Mouse (Mus musculus) megakaryocyte, adult 5-6 weeks (primary cell): ENCODE data around the gene Clspn. TPM values are rescaled to one million over a fixed set of nuclear protein-coding genes. Genes with fewer than 3 reads are reported as not detected.
"Not testable (repeated sequence)": the region's sequence is repeated elsewhere in the genome, so short reads cannot be mapped to it uniquely, and the experiment has no call there.

Source experiments
- ATAC-seq: 2 replicates; pipeline ENCODE4 v1.8.0; 2016; ENCODE audit warnings: mild to moderate bottlenecking, inconsistent platforms; ENCODE audit not compliant: poor library complexity, severe bottlenecking
- total RNA-seq, 2 experiments: library from RNA; stranded (forward) in 1 of 2; stranded (reverse) in 1 of 2; fragments of 153-499, 151-499 nt in 1 of 2; fragments of 221-1000, 200-1000 nt in 1 of 2; gene quantifications; 2 replicates each; pipeline versions ENCODE4 v1.2.3 to v1.2.4; 2015 to 2017

Gene Clspn
- total RNA-seq (2015) (29.7 and 33.8 TPM in 2 replicates), total RNA-seq (2017) (82.6 and 84.1 TPM in 2 replicates)

DNA sequence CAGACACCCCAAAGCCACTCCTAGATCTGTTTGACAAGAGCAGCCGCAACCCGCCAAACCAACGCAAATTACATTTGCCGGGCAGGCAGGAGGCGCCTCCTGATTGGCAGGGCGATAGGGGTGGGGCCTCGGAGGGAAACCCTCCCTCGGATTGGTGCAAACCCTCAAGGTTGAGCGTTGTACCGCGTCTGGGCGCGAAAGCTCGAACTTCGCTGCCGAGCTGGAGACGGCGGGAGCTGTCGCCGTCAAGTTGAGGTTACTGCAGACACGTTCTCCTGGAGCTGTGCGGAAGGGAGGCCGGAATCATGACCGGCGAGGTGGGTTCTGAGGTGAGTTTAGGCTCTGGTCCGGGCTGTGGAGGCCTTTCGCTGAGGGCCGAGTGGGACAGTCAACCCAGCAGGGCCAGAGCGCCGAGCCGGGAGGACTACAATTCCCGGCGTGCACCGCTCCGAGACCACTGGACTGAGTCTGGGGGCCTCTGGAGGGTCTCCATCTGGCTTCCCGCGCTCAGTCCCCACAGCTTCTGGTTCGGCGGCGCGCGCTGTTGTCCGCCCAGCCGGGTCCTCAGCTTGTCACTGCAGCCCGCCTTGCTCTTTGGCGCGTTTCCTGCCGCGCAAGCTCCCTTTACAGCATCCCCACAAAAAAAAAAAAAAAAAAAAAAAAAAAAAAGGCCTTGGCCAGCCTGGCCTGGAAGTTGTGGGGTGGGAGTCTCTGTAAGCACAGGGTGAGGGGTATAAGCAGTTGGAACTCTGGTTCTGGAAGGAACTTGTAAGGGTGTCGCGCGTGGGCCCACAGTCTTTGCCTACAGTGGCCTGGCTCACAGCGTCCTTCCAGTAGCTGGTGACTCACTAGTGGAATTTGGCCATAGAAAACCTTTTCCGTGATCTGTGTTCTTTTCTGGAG lies at the start of gene Clspn:
Gene Clspn, plus strand, starts transcription at position 127 of the 903 bp plus-strand sequence.
- peak; percentile 96 for ATAC-seq

DNA sequence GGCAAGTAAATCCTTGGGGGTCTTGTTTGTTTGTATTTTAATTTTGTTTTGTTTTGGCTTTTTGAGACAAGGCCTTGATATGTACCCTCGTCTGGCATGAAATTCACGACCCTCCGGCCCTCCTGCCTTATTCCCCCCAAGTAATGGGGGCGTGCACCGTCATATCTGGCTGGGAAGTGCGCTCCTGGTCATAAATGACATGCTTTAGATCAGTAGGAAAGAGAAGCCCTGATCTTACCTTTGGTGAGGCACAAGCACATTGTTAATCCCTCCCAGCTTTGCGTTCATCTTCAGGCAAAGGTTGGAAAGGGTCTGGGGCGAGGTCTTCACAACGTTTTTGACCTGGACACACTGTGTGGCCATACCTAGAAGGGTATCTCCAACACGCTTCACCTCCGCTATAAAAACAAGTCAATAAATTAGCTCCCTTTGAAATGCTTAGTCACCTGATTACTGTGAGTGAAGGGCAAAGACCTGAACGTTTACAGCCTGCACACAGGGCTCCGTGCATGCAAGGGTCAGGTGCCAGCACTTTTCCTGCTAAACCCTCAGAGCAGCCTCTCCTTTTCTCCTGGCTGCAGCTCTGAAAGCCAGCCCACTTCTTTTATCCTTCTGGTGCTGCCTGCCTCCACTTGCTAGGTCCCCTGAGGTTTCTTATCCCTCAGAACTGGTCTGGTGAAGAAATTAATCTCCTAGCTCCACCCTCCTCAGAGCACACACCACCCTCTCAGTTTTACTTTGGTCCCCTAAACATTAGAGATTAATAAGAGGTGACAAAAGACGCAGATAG lies 48.4 kb upstream of the Clspn start:
- ATAC-seq: no peak

DNA sequence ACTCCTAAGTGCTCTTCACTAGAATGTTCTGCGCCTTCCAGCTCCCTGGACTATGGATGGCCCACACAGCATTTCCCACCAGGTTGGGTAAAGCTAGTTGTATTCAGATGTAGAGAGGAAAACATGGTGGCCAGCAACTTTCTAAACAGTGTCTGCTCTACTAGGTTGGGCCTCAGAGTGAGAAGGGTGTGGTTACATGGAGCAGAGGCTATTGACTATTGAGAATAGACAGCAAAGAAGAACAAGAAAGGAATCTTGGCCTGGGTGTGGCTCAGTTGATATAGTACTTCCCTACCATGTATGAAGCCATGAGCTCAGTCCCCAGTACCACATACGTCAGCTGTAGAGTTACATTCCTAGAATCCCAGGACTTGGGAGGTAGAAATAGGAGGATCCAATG lies 47.7 kb upstream of the Clspn start:
- no peak for ATAC-seq

GRCm38 (mm10) chr4:126511013-126511412 lies 45.7 kb upstream of the Clspn start:
- ATAC-seq: no peak

GRCm38 (mm10) chr4:126512308-126513066 lies 44.2 kb upstream of the Clspn start:
- ATAC-seq: no peak

- ATAC-seq: no peak
Observed at GRCm38 (mm10) chr4:126526164-126526563, 30.6 kb upstream of the Clspn start.

DNA sequence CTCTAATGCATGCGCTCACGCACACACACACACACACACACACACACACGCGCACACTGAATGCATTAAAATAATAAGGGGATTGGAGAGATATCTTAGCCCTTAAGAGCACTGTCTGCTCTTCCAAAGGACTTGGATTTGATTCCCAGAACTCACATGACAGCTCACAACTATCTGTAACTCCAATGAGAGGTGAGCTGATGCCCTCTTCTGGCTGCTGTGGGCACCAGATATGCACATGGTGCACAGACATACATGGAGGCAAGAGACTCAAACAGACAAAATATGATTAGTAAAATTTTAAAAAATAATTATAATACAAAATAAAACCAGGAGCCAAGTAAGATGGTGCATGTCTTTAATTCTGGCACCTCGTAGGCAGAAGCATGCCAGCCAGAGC lies 29.9 kb upstream of the Clspn start:
- no peak for ATAC-seq

DNA sequence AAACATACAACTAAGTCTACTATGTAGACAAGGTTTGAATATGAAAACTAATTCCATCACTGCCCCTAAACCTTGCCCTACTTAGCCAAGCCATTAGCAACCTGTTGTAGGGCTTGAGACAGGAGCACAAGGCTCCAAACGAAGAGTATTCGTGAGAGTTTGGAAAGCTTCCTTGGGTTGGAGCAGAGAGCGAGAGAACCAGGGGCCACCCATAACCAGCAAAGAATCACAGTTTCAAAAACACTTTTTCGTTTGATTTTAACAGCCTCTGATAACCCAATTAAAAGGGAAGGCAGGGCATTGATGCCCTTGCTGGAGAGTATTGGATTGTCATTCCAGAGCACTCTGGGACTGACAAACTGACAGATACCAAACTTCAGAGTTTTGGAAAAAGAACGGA lies 24.4 kb upstream of the Clspn start:
- no peak for ATAC-seq

DNA sequence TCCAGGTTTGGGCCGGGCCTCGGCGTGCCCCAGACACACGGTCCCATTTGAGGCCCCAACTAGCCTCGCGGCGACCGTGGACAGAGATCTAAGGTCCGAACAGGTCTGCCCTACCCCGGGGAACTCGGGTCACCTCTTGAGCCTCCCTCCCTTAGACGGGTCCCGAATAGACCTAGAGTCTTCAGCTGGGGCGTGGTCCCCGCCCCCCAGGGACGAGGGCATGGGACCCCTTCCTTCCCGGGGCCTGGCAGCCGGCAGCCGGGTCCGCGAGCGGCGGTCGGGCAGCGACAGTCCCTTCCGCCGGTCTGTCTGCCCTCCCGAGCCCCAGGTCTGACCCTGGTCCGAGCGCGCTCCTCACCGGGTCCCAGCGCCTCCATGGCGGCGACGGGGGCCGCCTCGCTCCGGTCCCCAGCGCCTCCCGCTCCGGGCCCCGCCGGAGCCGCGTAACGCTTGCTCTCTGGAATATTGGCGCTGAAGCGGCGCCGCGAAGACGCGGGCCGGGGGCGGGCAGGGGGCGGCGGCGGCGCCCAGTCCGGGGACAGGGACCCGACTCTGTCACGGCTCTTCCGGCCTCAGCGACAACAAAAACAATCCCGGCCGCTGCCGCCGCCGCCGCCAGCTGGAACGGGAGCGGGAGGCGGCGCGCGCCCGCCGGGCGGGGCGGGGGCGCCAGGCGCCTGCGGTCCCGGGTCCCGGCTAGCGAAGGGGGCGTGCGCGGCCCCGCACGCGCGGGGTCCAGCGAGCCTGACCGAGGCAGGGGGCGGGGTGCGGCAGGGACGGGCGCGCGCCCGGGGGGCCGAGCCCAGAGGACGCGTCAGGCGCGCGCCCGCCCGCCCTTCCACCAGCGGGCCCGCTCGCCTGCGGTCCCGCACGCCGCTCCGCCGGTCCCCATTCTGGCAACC lies 23.7 kb upstream of the Clspn start, which contains the start of gene Ago4:
Gene Ago4, minus strand, starts transcription at position 646 of the 902 bp plus-strand sequence.
- peak; percentile 67 for ATAC-seq

- no peak for ATAC-seq
Observed at GRCm38 (mm10) chr4:126533729-126534070, 23.0 kb upstream of the Clspn start.

DNA sequence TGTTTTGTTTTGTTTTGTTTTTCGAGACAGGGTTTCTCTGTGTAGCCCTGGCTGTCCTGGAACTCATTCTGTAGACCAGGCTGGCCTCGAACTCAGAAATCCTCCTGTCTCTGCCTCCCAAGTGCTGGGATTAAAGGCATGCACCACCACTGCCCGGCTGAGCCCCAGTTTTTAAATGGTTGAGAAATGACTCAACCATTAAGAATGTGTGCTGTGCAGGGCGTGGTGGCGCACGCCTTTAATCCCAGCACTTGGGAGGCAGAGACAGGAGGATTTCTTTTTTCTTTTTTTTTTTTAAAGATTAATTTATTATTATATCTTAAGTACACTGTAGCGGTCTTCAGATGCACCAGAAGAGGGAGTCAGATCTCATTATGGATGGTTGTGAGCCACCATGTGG lies 21.1 kb upstream of the Clspn start:
- ATAC-seq: not testable (repeated sequence)

GRCm38 (mm10) chr4:126536865-126537264 lies 19.9 kb upstream of the Clspn start:
- ATAC-seq: peak; percentile 84

GRCm38 (mm10) chr4:126540487-126541071 lies 16.2 kb upstream of the Clspn start:
- peak; percentile 54 for ATAC-seq

DNA sequence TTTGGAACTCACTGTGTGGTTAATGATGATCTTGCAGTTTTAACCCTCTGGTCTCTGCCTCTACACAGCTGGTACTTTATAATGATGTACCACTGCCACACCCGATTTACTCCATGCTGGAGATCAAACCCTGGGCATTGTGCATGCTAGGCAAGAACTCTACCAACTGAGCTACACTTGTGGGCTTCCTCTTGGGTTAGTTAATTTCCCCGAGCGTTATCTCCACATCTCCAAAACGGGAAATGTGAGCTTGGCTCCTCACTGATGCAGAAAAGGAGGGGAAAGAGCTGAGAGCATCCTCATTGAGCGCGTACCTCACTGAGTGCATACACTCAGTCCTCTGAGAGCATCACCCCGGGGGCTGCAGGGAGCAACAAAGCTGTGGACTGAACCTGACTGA lies 13.9 kb upstream of the Clspn start:
- peak; percentile 55 for ATAC-seq

DNA sequence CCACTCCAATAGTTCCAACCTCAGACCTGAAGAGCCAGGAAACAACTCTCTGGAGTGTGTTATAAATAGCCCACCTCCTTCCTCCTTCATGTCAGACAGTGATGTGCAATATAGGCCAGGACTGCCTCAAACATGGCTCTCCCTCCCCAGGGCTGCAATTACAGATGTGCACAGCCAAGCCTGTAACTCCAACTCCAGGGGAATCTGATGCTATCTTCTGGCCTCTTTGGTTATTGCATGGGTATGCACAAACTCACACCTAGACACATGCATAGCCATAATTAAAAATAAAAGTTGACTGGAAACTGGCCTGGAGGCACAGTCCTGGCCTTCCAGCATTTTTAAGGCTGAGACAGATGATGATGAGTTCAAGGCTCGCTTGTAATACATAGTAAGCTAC lies 11.7 kb upstream of the Clspn start:
- no peak for ATAC-seq

- no peak for ATAC-seq
Observed at GRCm38 (mm10) chr4:126545703-126546102, 11.0 kb upstream of the Clspn start.

DNA sequence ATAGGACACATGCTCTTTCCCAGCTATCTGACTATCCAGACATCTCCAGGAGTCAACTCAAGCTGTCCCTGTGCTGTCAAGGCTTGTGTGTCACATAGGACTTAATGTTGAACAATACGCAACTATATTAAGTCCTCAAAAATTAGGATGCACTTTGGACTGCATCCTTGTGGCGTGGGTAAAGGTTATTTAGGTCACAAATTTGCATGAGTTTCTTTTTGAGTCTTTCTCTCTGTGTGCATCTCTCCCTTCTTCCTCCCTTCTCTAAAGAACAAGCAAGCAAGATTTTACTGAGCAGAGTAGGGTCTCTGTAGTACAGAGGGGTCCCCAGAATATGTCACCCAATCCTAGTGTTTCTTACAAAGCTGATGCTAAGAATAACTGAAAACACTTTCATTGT lies 10.6 kb upstream of the Clspn start:
- ATAC-seq: no peak

- ATAC-seq: no peak
Observed at GRCm38 (mm10) chr4:126552136-126552535, 4.6 kb upstream of the Clspn start.

- ATAC-seq: peak; percentile 31
Observed at GRCm38 (mm10) chr4:126553105-126553504, 3.6 kb upstream of the Clspn start.

GRCm38 (mm10) chr4:126553685-126554084 lies 3.0 kb upstream of the Clspn start:
- ATAC-seq: no peak
